Comparison of ENCODE assay signal across 9 mouse cellular contexts in genomic region chr2:172215508-172216162, GRCm38 (mm10). TPM values are rescaled to one million over a fixed set of nuclear protein-coding genes. Genes with fewer than 3 reads are reported as not detected.
DNase-seq lines count a peak whose midpoint lies in the region; ATAC-seq and TF ChIP-seq lines count a peak whose summit lies in the region.
"Had no signal": no experiment of that assay in that cellular context is flagged by ENCODE, and none has a peak within 500 bp of the region (broad histone marks: within the 10 kb centered on the region; RNA-seq: fewer than 3 reads in every experiment).

No protein-coding gene starts in this region.

- DNase-seq in liver, adult 2 months (ENCODE audit: extremely low read depth, low read depth, low spot score), result peak; percentile 42
- DNase-seq in liver, embryonic 11.5 days (ENCODE audit: low spot score), result no peak
- DNase-seq in MEL-GATA-1-ER (ENCODE audit: extremely low read depth, low read depth), result peak; percentile 35
- DNase-seq in cerebellum, adult 8-10 months, result peak; percentile 69
- peak; percentile 51 to 52 for DNase-seq in left cerebral cortex, postnatal 10 days (ENCODE audit: extremely low spot score in 1 of 2, low spot score in 2 of 2)
- peak; percentile 56 for DNase-seq in naive thymus-derived CD4-positive, alpha-beta T cell, adult 2 months (ENCODE audit: low read depth)
- DNase-seq in spleen, adult 12 weeks (ENCODE audit: low spot score), result no peak

- no peak overlapping the region for H3K4me2 ChIP-seq in liver, embryonic 11.5 days

- no peak overlapping the region for H3K4me3 ChIP-seq in liver, adult 2 months (ENCODE audit: insufficient read depth, low read depth, low read length)
- H3K4me3 ChIP-seq in liver, embryonic 11.5 days (ENCODE audit: low read depth, low read length), result no peak overlapping the region

- 34% methylated on average over 11 of the region's 11 CpGs for WGBS in liver, adult 2 months
- WGBS in liver, embryonic 11.5 days, result 43% methylated on average over 11 of the region's 11 CpGs

- H3K27ac ChIP-seq in liver, adult 2 months (replicated peaks; ENCODE audit: insufficient read depth, low read depth, low read length), result no peak overlapping the region
- no peak overlapping the region for H3K27ac ChIP-seq in liver, embryonic 11.5 days (ENCODE audit: low read depth, low read length)

- no peaks in the 10 kb centered on the region for H3K79me2 ChIP-seq in liver, adult 2 months (ENCODE audit: control insufficient read depth, insufficient read depth, low read length)

- no peak for ATAC-seq in liver, embryonic 11.5 days (replicated peaks; ENCODE audit: low FRiP score)
- ATAC-seq in frontal cortex, adult (ENCODE audit: low TSS enrichment), result peak; percentile 59

- no peaks in the 10 kb centered on the region for H3K9me3 ChIP-seq in liver, embryonic 11.5 days (ENCODE audit: control insufficient read depth, low read length)

- H3K36me3 ChIP-seq in liver, adult 2 months (ENCODE audit: control insufficient read depth, insufficient read depth, low read length), result no peaks in the 10 kb centered on the region
- no peaks in the 10 kb centered on the region for H3K36me3 ChIP-seq in liver, embryonic 11.5 days (ENCODE audit: control insufficient read depth, insufficient read depth, low read length)

- no peaks in the 10 kb centered on the region for H3K4me1 ChIP-seq in liver, adult 2 months (ENCODE audit: control insufficient read depth, insufficient read depth, low read length)
- H3K4me1 ChIP-seq in liver, embryonic 11.5 days (replicated peaks; ENCODE audit: control insufficient read depth, insufficient read depth, low read length), result no peaks in the 10 kb centered on the region

- TF ChIP-seq CTCF in liver, adult 2 months (IDR thresholded peaks at IDR 0.05; ENCODE audit: low read depth, low read length), result peak; percentile 62

- H3K27me3 ChIP-seq in liver, adult 2 months (ENCODE audit: control insufficient read depth, insufficient read depth, low read length), result no peaks in the 10 kb centered on the region
- H3K27me3 ChIP-seq in liver, embryonic 11.5 days (replicated peaks; ENCODE audit: control insufficient read depth, insufficient read depth, low read length), result no peaks in the 10 kb centered on the region

- no peak for TF ChIP-seq POLR2A in liver, adult 2 months (IDR thresholded peaks at IDR 0.05; ENCODE audit: extremely low read depth, insufficient read depth, low read length)

- no peak overlapping the region for H3K9ac ChIP-seq in liver, adult 2 months (ENCODE audit: low read depth, low read length)
- no peak overlapping the region for H3K9ac ChIP-seq in liver, embryonic 11.5 days (ENCODE audit: low read depth, low read length)

- intact Hi-C loops in left cerebral cortex, postnatal 10 days (cut with DNase I), result loop anchor here (5.0 kb wide), 3 partner anchors 1303 to 1693 kb away; no protein-coding TSS in a partner anchor

RNA-seq across cellular contexts. Expression of gene Mc3r, which starts 32.7 kb away (rescaled TPM):
- total RNA-seq in liver, adult 2 months (2014; rRNA removed), result not detected in 2 replicates
- not detected in 2 replicates for polyA plus RNA-seq in liver, adult 2 months (2012; rRNA removed)
- polyA plus RNA-seq in liver, embryonic 11.5 days (2014; fragmentation: Nextera tagmentation; extraction: Ambion mirVana), result 0.06 and 0.08 TPM in 2 replicates
- under 1 TPM; 0.47 to 0.49 TPM for total RNA-seq in left cerebral cortex, postnatal 10 days (2021)
- total RNA-seq: gastrocnemius, postnatal 4 days had no signal

Comparison
In these comparisons a context has a peak if more than half of its experiments do, and no peak if none do; other contexts are left out.
1. DNase-seq: peak in liver, adult 2 months (single experiment), MEL-GATA-1-ER (single experiment), cerebellum, adult 8-10 months (single experiment), left cerebral cortex, postnatal 10 days (2 of 2) and naive thymus-derived CD4-positive, alpha-beta T cell, adult 2 months (single experiment); none in liver, embryonic 11.5 days (single experiment) and spleen, adult 12 weeks (single experiment).